Mouse (Mus musculus) embryo, embryonic 10 days (tissue): ENCODE measurements around the gene Card14.
"Not testable (repeated sequence)": the region's sequence is repeated elsewhere in the genome, so short reads cannot be mapped to it uniquely, and the experiment has no call there.

Source experiments
- DNase-seq: peaks from one replicate; pipeline ENCODE4 v3.0.0-alpha.2; 2015; ENCODE audit warnings: low spot score

Card14 gene

DNA sequence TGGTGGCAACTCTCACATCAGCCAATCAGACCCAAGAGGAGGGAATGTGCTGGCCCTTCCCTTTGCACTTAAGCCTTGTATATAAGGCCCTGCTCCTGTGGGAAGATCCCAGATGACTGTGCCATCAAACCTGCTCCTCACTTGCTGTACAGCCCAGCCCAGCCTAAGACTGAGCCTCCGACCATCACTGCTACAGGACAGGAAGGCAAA, at the start of gene Card14:
Gene Card14 (plus strand): TSS at position 111 of the 210 bp plus-strand sequence.
- no peak for DNase-seq

DNA sequence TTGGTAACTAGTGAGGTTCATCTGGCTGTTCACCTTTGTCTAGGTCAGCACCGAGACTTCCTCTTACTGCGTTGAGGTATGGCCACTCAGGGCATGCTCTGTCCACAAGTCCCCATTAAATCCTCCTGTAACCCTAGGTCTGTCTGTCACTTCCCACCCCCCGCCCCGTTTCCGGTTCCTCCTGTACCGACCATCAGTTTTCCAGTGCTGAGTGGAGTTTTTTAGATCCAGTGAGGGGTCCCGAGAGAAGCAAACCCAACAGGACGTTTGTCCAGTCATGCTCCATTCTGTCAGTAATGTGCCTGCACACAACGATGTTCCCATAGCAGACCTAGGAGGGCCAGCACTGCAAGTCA, 49.4 kb upstream of the Card14 start:
- no peak for DNase-seq

- DNase-seq: peak; percentile 63
Measured at GRCm38 (mm10) chr11:119258572-119259322, 48.8 kb upstream of the Card14 start.

- no peak for DNase-seq
Measured at GRCm38 (mm10) chr11:119259977-119260376, 47.6 kb upstream of the Card14 start.

- DNase-seq: no peak
Measured at GRCm38 (mm10) chr11:119264413-119264812, 43.2 kb upstream of the Card14 start.

DNA sequence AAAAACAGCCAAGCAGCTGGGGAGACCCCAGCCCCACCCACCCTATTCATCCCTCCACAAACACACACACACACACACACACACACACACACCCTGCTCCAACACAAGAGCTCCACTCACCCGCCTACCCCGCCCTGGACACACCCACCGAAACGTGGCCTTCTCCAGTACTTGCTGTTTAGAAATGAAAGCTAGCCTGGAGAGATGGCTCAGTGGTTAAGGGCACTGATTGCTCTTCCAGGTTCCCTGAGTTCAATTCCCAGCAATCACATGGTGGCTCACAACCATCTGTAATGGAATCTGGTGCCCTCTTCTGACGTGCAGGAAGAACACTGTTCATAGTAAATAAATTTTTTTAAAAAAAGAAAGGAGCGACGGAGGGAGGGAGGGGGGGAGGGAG, 41.8 kb upstream of the Card14 start:
- no peak for DNase-seq

DNA sequence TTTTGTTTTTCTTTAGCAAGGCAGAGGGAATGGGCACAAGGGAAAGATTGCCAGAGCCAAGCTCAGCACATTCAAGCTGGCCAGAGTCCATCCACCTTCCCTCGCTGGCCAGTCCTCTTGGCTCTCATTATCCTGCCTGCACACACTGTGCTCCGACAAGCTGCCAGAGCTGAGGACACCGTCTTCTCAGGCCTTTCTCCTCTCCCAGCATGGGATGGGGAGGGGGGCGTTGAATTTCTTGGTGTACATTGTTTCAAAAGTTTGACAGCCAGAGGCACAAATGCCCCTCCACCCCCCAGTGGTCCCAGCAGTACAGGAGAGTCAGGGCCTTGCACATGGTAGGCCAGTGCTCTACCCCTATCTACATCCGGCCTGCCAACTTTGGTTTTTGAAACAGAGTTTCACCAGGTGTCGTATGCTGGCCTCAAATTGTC, 40.3 kb upstream of the Card14 start:
- no peak for DNase-seq

DNA sequence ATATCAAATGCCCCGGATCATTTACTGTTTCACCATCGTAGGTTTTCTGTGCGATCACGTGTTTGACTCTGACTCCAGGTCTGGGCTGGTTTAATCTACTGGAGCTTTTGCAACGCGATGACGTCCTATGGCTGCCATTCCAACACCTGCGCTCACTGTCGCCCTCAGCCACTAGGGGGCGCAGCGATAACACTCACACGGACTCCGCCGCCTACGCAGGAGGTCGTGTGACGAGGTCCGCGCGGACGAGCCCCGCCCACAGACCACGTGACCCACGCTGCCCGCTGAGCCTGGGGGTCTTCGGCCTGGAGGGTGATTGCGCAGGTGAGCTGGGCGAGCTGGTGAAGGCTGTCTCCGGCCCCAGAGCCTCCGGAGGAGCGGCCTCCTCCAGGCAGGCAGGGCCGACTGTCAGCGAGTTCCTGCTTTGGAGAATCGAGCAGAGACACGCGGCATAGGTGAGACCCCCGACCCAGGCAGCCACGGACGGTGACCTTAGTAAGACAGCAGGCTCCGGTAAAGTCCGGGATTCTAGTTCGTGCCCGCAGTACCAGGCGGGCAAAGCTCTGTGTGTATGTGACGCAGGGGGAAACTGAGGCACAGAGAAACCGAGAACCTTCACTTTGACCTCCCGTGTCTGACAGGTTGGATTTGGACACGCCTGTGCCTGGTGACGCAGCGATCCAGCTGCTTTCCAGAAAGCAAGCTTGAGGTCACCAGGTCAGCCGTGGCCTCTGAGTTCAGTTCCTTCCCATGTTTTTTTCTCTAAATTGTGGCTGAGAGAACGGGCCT, 39.6 kb upstream of the Card14 start, which contains the start of gene Gaa:
Gene Gaa (plus strand): TSS at position 120 of the 789 bp plus-strand sequence.
- DNase-seq: peak; percentile 98

DNA sequence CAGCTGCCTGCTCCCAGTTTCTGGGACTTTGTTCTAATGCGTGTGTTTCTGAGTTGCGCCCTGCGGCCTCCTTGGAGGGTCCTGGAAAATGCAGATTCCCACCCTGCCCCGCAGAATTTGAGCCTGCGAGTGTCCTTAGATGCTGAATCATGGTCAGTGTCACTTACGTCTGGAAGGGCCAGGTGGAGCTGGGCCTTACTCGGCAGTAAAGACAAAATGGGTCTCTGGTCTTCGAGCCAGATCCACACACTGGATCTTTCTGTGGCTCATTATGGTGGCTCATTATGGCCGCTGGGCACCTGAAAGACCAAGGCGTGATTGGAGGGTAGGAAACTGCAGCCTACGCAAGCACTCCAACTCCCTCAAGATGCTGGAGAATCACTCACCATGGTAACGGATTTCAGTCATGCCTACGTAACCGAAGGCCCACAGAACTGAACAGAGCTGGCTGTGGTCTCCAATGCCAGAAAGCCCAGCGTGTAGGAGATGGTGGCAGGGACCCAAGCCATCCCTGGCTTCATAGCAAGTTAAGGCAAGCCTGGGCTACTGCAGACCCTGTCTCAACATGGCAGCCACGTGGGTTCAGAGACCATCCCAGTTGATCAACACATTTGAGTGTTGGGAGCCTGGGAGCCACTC, 38.9 kb upstream of the Card14 start:
- DNase-seq: no peak

- not testable (repeated sequence) for DNase-seq
Measured at GRCm38 (mm10) chr11:119272492-119272891, 35.1 kb upstream of the Card14 start.

DNA sequence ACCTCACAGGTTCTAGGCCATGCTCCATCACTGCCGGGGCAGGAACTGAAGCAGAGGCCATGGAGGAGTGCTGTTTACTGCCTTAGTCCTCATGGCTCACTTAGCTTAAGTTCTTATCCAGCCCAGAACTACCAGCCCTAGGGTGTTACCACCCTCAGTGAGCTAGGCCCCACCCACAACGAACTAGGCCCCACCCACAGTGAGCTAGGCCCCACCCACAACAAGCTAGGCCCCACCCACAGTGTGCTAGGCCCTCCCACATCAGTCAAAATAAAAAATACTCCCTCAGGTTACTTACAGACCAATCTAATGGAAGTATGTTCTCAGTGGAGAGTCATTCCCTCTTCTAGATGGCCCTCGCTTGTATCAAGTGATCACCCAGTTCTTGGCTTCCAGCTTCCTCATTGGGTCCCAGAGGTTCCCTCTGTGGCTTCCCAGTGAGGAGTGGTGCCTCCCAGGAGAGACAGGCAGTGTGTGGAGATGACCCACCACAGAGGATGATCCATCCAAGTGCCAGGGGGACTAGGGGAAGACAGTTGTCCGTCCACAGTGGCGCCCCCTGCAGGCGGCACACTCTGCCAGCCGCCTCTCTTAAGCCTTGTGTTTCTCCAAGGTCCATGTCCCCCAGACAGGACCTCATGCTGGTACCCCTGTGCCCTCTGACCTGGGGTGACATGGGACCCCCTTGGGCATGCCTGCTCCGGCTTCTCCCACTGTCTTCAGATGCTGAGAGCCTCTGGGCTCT, 34.2 kb upstream of the Card14 start:
- DNase-seq: no peak

DNA sequence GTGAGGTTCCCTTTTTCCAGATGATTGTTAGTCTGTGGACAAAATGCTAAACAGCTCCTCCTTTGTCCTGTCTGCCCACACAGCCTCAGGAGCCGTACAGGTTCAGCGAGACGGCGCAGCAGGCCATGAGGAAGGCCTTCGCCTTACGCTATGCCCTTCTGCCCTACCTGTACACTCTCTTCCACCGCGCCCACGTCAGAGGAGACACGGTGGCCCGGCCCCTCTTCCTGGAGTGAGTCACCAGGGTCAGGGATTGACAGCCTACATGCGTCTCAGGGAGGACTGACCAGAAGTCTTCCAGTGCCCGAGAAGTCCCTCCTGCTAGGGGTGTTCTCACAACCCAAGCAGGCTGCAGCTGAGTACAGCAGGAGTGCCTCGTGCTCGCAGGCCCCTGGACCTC, 26.5 kb upstream of the Card14 start:
- no peak for DNase-seq

DNA sequence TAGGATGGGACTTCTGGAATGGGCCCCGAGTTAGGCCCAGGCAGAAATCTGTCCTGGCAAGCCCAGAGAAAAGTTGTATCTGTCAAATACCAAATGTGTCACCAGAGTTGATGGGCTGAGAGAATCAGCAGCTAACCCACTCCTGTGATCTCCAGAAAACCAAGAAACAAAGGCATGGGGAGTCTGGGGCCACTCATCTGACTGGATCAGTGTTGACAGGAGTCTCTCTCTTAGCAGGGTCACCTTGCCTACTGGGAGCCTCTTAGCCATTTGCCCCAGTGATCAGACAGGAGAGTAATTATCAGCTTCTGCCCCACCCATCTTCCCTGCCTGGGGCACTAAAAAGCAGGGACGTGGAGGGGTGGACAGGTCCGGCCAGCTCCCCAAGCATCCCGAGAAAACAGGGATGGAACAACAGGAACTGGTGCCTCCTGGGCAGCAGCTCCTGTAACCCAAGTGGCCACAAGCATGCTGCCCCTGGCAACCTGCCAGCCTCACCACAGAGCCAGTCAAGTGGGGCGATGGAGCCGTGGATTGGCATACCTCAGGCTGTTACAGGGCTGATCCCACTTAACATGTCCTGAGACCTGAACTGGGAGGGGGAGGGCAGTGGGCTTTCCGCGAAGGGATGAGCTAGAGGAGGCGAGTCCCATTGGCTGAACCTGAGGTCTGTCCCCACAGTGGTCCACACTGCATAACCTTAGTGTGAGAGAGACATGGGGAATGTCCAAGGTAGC, 21.6 kb upstream of the Card14 start:
- no peak for DNase-seq

- DNase-seq: no peak
Measured at GRCm38 (mm10) chr11:119287207-119287992, 20.2 kb upstream of the Card14 start.

- DNase-seq: not testable (repeated sequence)
Measured at GRCm38 (mm10) chr11:119292861-119293260, 14.7 kb upstream of the Card14 start.

DNA sequence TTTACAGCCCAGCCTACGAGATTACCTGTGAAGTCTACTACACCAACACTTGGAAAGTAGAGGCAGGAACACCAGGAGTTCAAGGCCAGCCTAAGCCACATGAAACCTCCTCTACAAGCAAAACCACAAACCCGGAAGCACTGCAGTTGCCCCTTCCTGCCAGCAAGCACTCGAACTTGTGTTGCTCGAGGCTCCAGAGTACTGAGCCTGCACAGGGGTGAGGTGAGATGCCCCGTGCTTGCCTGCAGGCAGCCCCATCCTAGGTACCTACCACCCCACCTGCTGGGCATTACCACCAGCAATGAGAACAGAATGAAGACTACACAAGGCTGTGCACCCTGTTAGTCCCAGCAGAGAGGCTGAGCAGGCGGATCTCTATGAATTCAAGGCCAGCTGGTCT, 9.6 kb upstream of the Card14 start:
- DNase-seq: no peak

DNA sequence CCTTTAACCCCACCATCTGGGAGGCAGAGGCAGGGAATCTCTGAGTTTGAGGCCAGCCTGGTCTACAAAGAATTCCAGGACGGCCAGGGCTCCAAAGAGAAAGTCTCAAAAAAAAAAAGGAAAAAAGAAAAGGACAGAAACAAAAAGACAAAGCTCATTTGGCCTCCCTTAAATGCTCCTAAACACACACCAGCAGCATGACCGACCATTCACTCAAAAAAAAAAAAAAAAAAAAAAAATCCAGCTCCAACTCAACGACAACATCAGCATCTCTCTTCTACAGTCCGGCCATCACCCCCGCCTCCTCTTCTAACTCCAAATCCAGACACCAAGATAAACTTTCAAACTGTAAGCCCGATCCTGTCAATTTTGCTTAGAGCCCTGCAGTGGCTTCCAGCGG, 8.7 kb upstream of the Card14 start:
- DNase-seq: no peak

GRCm38 (mm10) chr11:119299391-119300245, 8.0 kb upstream of the Card14 start, which contains the start of gene Eif4a3:
TSS of gene Eif4a3 (minus strand) at chr11:119300089.
- peak; percentile 97 for DNase-seq

- DNase-seq: no peak
Measured at GRCm38 (mm10) chr11:119300246-119300935, 7.2 kb upstream of the Card14 start.
